In genomic region chr11:50210101-50210504, GRCm38 (mm10) we compare ENCODE assay signal across 8 mouse cellular contexts. TPM values are rescaled to one million over a fixed set of nuclear protein-coding genes. Genes with fewer than 3 reads are reported as not detected.
DNase-seq lines count a peak whose midpoint lies in the region; ATAC-seq and TF ChIP-seq lines count a peak whose summit lies in the region.

No protein-coding gene starts in this region.

- under 1% methylated on average over 24 of the region's 24 CpGs for WGBS in forebrain, embryonic 14.5 days
- WGBS in lung, adult 2 months, result under 1% methylated on average over 24 of the region's 24 CpGs
- WGBS in neural tube, embryonic 15.5 days, result under 1% methylated on average over 24 of the region's 24 CpGs

- no peaks in the 10 kb centered on the region for H3K9me3 ChIP-seq in G1E (replicated peaks)
- no peaks in the 10 kb centered on the region for H3K9me3 ChIP-seq in forebrain, embryonic 14.5 days (replicated peaks; ENCODE audit: control insufficient read depth, low read length)
- no peaks in the 10 kb centered on the region for H3K9me3 ChIP-seq in neural tube, embryonic 15.5 days (replicated peaks)

- peak; percentile 74; the same call in 1 of the 2 replicates for TF ChIP-seq POLR2A in lung, adult 2 months (IDR thresholded peaks at IDR 0.05; ENCODE audit: borderline replicate concordance, extremely low read depth, low read depth, low read length)

- H3K27me3 ChIP-seq in G1E (ENCODE audit: insufficient read depth, low read length), result no peaks in the 10 kb centered on the region
- H3K27me3 ChIP-seq in forebrain, embryonic 14.5 days (replicated peaks; ENCODE audit: control insufficient read depth, insufficient read depth, low read length), result no peaks in the 10 kb centered on the region
- no peaks in the 10 kb centered on the region for H3K27me3 ChIP-seq in neural tube, embryonic 15.5 days (replicated peaks)

- H3K4me3 ChIP-seq in G1E (ENCODE audit: low read depth, low read length), result peak overlapping the region; percentile 92
- H3K4me3 ChIP-seq in forebrain, embryonic 14.5 days (ENCODE audit: low read depth, low read length), result peak overlapping the region; percentile 90
- peak overlapping the region; percentile 68 for H3K4me3 ChIP-seq in lung, adult 2 months (replicated peaks; ENCODE audit: extremely low read depth, low read depth, low read length)
- H3K4me3 ChIP-seq in neural tube, embryonic 15.5 days (replicated peaks), result peak overlapping the region; percentile 98

- intact Hi-C loops in heart, postnatal 14 days (cut with DNase I), result loop anchor here (2.0 kb wide), 1 partner anchor 15 kb away; no protein-coding TSS in a partner anchor

- peaks cover 49% of the 10 kb centered on the region for H3K36me3 ChIP-seq in G1E (replicated peaks)
- peaks cover 28% of the 10 kb centered on the region for H3K36me3 ChIP-seq in forebrain, embryonic 14.5 days (ENCODE audit: control insufficient read depth, insufficient read depth, low read length)
- peaks cover 29% of the 10 kb centered on the region for H3K36me3 ChIP-seq in neural tube, embryonic 15.5 days

- H3K9ac ChIP-seq in forebrain, embryonic 14.5 days (ENCODE audit: low read length), result peak overlapping the region; percentile 95
- H3K9ac ChIP-seq in neural tube, embryonic 15.5 days (replicated peaks), result peak overlapping the region; percentile 99

- ATAC-seq in G1E (ENCODE audit: extremely low read depth, insufficient number of reproducible peaks, low FRiP score, poor library complexity, severe bottlenecking), result peak; percentile 94
- peak; percentile 96 for ATAC-seq in forebrain, embryonic 14.5 days
- ATAC-seq in neural tube, embryonic 15.5 days (ENCODE audit: low FRiP score), result peak; percentile 93

- peaks cover 58% of the 10 kb centered on the region for H3K4me1 ChIP-seq in G1E (ENCODE audit: insufficient read depth, low read depth, low read length)
- H3K4me1 ChIP-seq in forebrain, embryonic 14.5 days (ENCODE audit: control insufficient read depth, insufficient read depth, low read length), result peaks cover 8% of the 10 kb centered on the region
- peaks cover 29% of the 10 kb centered on the region for H3K4me1 ChIP-seq in lung, adult 2 months (ENCODE audit: control insufficient read depth, insufficient read depth, low read length)
- peaks cover 33% of the 10 kb centered on the region for H3K4me1 ChIP-seq in neural tube, embryonic 15.5 days

- H3K27ac ChIP-seq in forebrain, embryonic 14.5 days (ENCODE audit: low read depth, low read length), result peak overlapping the region; percentile 96
- peak overlapping the region; percentile 98 for H3K27ac ChIP-seq in neural tube, embryonic 15.5 days (replicated peaks)

- TF ChIP-seq CTCF in G1E (IDR thresholded peaks at IDR 0.05; ENCODE audit: low read depth, low read length), result no peak
- no peak for TF ChIP-seq CTCF in lung, adult 2 months (IDR thresholded peaks at IDR 0.05; ENCODE audit: insufficient read depth, low read length)

- DNase-seq in G1E (ENCODE audit: low spot score), result peak; percentile 92
- DNase-seq in cerebellum, adult 11 months, result peak; percentile 87
- DNase-seq in forebrain, embryonic 14.5 days (ENCODE audit: low spot score), result peak; percentile 95
- peak; percentile 89 for DNase-seq in heart, postnatal 14 days
- peak; percentile 85 to 88 for DNase-seq in layer of hippocampus, adult 18-20 months (ENCODE audit: low spot score in 2 of 2)
- peak; percentile 80 for DNase-seq in lung, adult 2 months
- DNase-seq in testis, postnatal 10 days (ENCODE audit: low spot score), result peak; percentile 94

- H3K4me2 ChIP-seq in forebrain, embryonic 14.5 days (ENCODE audit: low read length), result peak overlapping the region; percentile 66
- H3K4me2 ChIP-seq in neural tube, embryonic 15.5 days, result peak overlapping the region; percentile 75

RNA-seq across cellular contexts. Expression of gene Sqstm1, which starts 0.5 kb away (rescaled TPM):
- total RNA-seq in G1E (2014; fragmentation: Nextera tagmentation) (118 and 252 TPM in 2 replicates), G1E (2017) (663 and 687 TPM in 2 replicates)
- 134 and 138 TPM in 2 replicates for polyA plus RNA-seq in G1E (2012)
- polyA plus RNA-seq in forebrain, embryonic 14.5 days (2014; fragmentation: Nextera tagmentation; extraction: Ambion mirVana), result 263 and 276 TPM in 2 replicates
- total RNA-seq in heart, postnatal 14 days (2021), result 100 to 1,000 TPM; 234 to 282 TPM
- total RNA-seq in layer of hippocampus, adult 18-20 months (2021), result 100 to 1,000 TPM; 486 to 498 TPM
- polyA plus RNA-seq in lung, adult 2 months (2012; rRNA removed), result 249 and 251 TPM in 2 replicates
- polyA plus RNA-seq in neural tube, embryonic 15.5 days (2015; fragmentation: Nextera tagmentation; extraction: Ambion mirVana), result 421 and 450 TPM in 2 replicates

RNA-seq across cellular contexts. Expression of gene Mgat4b, which starts 0.6 kb away (rescaled TPM):
- total RNA-seq in G1E (2014; fragmentation: Nextera tagmentation) (18.4 and 24.2 TPM in 2 replicates), G1E (2017) (15.6 and 18.3 TPM in 2 replicates)
- 106 and 120 TPM in 2 replicates for polyA plus RNA-seq in G1E (2012)
- 15.2 and 18.9 TPM in 2 replicates for polyA plus RNA-seq in forebrain, embryonic 14.5 days (2014; fragmentation: Nextera tagmentation; extraction: Ambion mirVana)
- total RNA-seq in heart, postnatal 14 days (2021), result 100 to 1,000 TPM in 1 of 2 experiments, 10 to 100 TPM in 1; 97.2 to 101 TPM
- total RNA-seq in layer of hippocampus, adult 18-20 months (2021), result 10 to 100 TPM; 80.7 to 84.1 TPM
- 77.4 and 91.7 TPM in 2 replicates for polyA plus RNA-seq in lung, adult 2 months (2012; rRNA removed)
- 50.2 and 63.8 TPM in 2 replicates for polyA plus RNA-seq in neural tube, embryonic 15.5 days (2015; fragmentation: Nextera tagmentation; extraction: Ambion mirVana)

RNA-seq across cellular contexts. Expression of gene Ltc4s, which starts 28.3 kb away (rescaled TPM):
- total RNA-seq in G1E (2014; fragmentation: Nextera tagmentation) (not detected in 2 replicates), G1E (2017) (not detected in 2 replicates)
- polyA plus RNA-seq in G1E (2012), result not detected in 2 replicates
- polyA plus RNA-seq in forebrain, embryonic 14.5 days (2014; fragmentation: Nextera tagmentation; extraction: Ambion mirVana), result 3.4 and 4.1 TPM in 2 replicates
- total RNA-seq in heart, postnatal 14 days (2021), result 1 to 10 TPM; 7.4 to 8.7 TPM
- total RNA-seq in layer of hippocampus, adult 18-20 months (2021), result 1 to 10 TPM; 6.8 to 7.1 TPM
- 106 and 119 TPM in 2 replicates for polyA plus RNA-seq in lung, adult 2 months (2012; rRNA removed)
- polyA plus RNA-seq in neural tube, embryonic 15.5 days (2015; fragmentation: Nextera tagmentation; extraction: Ambion mirVana), result 2.9 and 3.7 TPM in 2 replicates

RNA-seq across cellular contexts. Expression of gene Mrnip, which starts 35.9 kb away (rescaled TPM):
- 44.8 and 63.7 TPM in 2 replicates for total RNA-seq in G1E (2014; fragmentation: Nextera tagmentation)
- 17.4 and 17.6 TPM in 2 replicates for total RNA-seq in G1E (2017)
- 6.5 and 10.6 TPM in 2 replicates for polyA plus RNA-seq in G1E (2012)
- polyA plus RNA-seq in forebrain, embryonic 14.5 days (2014; fragmentation: Nextera tagmentation; extraction: Ambion mirVana), result 34.5 and 41.5 TPM in 2 replicates
- total RNA-seq in heart, postnatal 14 days (2021), result 1 to 10 TPM; 3.4 to 4.3 TPM
- 10 to 100 TPM; 14.1 to 15.7 TPM for total RNA-seq in layer of hippocampus, adult 18-20 months (2021)
- 2.7 and 4.5 TPM in 2 replicates for polyA plus RNA-seq in lung, adult 2 months (2012; rRNA removed)
- polyA plus RNA-seq in neural tube, embryonic 15.5 days (2015; fragmentation: Nextera tagmentation; extraction: Ambion mirVana), result 34.2 and 36.7 TPM in 2 replicates

Comparison
In these comparisons a context has a peak if more than half of its experiments do, and no peak if none do; other contexts are left out.
1. Peak in every context shown above with its lines: DNase-seq, ATAC-seq, H3K4me3 ChIP-seq and H3K27ac ChIP-seq.
2. RNA of gene Ltc4s, which starts 28.3 kb away (polyA plus RNA-seq): 106 to 119 TPM in lung, adult 2 months; 3.4 to 4.1 TPM in forebrain, embryonic 14.5 days, 2.9 to 3.7 TPM in neural tube, embryonic 15.5 days and not detected in G1E; every median in the first group is over 10 times any median in the second.